Mouse (Mus musculus) T-cell, adult 2 months (primary cell): ENCODE results near the gene Celf2.

Experiments used
- DNase-seq: peaks from one replicate; pipeline ENCODE4 v3.0.0; 2022; ENCODE audit warnings: low spot score

Celf2 gene

GRCm38 (mm10) chr2:7392500-7392899 lies 116.9 kb downstream of the Celf2 start:
- no peak for DNase-seq

- DNase-seq, result no peak
These were observed 120.1 kb downstream of the Celf2 start for GRCm38 (mm10) chr2:7389264-7389663.

DNA sequence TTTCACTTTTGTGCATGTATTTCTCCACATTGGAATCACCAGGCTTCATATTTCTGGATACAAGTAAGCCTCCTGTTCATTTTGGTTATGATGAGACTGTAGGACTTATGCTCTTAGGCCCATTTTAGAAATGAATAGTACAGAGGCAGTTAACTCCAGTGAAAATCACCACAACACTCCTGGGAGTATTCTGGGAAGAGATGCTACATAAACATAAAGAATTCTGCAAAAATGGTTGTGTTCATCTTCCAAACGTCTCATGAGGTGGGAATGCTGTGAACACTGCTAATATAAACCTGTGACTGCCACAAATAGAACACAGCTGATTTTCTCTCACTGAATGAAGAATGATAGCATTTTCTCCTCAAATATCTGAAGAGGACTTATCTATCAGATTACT lies 130.6 kb downstream of the Celf2 start:
- no peak for DNase-seq

DNA sequence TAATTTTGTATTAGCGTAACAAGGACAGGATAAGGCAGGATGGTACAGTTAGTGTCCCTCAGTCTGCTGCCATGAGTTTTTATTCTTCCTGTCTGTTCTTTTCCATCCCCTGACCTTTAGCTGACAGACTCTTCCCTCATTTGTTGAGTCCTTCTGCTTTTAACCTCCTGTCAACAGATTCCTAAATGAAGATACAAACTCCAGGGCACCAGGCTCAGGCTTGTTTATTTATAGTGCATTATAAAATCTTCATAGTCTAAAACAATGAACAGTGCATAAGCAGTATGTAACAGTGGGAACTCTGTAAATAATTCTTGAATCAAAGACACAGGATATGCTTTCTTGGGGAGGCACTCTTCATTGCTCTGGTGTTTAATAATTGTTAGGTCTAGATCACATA lies 131.5 kb downstream of the Celf2 start:
- DNase-seq, result no peak

GRCm38 (mm10) chr2:7367738-7368137 lies 141.6 kb downstream of the Celf2 start:
- no peak for DNase-seq

GRCm38 (mm10) chr2:7359557-7359956 lies 149.8 kb downstream of the Celf2 start:
- no peak for DNase-seq

DNA sequence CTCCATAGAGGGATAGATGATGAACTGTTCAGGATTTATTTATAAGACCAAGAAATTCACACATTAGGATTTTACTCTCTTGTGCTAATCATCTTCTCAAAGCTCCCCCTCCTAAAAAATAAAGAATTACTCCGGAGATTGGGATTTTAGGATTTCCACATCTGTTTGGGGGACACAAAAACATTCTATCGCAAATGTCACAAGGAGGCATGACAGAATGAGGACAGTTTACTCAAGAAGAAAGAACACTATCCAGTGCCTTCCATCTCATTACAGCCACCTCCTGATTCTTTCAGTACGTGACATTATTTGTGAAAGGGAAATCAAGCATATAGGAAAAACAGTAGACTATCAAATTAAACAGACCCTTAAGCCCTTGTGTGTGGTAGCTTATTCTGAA lies 150.5 kb downstream of the Celf2 start:
- no peak for DNase-seq

- no peak for DNase-seq
These were observed 158.1 kb downstream of the Celf2 start for GRCm38 (mm10) chr2:7351234-7351633.

DNA sequence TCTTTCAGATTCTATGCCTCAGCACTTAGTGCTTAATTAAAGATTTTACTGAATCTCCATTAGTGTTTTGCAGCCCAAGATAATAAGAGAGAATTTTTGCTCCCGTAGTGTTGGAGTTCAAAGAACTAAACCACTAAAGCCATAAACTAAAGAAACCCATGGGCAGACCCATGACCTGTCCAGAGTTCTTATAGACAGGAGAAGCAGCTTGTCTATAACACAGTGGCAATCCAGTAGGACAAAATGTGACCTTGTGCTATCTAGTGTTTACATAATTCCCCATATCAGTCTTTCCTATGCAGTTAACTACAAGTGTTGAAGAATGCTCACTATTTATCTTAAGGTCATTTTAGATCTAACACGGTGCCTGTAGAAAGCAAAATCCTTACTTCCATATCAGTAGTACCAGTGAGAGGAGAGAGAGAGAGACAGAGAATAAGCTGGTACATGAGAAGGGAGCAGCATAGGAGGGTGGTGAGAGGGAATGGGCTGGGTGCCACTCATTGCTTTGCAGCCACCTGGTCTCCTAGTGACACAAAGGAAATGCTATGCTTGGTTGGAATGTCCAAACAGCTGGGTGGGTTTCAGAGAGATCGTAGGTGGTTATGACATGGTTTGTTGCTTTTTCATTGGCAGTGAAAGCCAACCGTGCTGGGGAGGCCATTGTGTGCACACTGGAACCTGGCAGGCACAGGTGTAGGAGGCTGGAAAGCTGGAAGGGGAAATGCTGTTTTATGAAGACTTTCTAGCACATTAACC lies 162.5 kb downstream of the Celf2 start:
- DNase-seq, result no peak

DNA sequence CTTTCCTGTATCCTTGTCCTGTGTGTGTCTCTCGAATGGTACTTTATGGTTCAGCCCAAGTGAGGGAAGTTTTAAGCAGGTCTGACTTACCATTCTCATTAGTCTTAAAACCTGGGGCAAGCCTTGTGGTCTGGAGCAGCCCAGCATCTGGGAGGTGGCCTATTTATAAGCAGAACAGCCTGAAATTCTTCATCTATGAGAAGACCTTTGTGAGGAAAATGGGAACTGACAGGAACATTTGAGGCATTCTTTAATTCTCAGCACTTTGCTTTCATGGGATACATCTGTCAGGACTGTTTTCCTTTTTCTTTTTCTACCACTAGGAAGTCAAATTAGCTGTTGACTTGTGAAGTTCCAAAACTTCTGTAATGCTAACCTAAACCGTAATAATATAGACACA lies 164.4 kb downstream of the Celf2 start:
- no peak for DNase-seq

DNA sequence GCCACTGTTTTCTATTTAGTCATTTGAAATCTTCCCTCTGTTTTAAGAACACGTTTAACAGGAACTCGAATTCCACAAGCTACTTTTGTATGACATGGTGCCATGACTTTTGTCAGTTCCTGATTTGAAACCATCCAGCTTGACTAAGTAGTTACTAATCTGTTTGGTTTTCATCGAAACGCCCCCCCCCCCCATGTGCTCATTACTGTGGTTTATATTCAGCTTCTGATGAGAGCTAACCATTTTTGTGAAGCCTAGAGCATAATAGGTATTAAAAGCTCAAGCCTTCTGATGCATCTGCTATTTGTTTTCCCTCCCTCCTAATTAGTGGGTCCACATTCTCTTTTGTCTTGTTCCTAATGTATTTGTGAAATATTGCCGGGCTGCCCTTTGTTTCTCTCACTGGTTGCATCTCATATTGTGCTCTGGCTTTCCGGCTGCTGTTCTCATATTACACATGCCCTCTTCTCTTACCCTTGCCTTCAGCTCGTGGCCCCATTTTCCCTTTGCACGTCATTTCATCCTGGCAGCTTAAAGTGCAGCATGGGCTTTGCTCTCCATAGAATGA lies 166.4 kb downstream of the Celf2 start:
- no peak for DNase-seq

GRCm38 (mm10) chr2:7334846-7335245 lies 174.5 kb downstream of the Celf2 start:
- no peak for DNase-seq

- DNase-seq, result no peak
These were observed 181.1 kb downstream of the Celf2 start for GRCm38 (mm10) chr2:7328018-7328899.

GRCm38 (mm10) chr2:7319760-7320159 lies 189.6 kb downstream of the Celf2 start:
- no peak for DNase-seq

GRCm38 (mm10) chr2:7311776-7312175 lies 197.6 kb downstream of the Celf2 start:
- no peak for DNase-seq

DNA sequence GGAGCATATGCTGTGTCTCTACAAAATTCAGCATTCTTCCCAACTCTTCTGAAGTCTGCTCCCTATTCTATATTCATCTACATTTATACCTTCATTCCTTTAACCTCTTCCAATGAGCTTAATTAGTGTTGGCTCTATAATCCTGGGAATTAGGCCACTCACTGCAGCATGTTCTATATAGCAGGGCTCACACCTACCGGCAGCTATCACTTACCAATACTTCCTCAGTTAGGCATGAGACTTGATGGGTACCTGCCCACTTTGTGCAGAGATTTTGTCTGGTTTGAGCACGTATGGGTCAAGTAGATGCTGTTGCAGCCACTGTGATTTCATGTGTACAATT lies 198.6 kb downstream of the Celf2 start:
- no peak for DNase-seq

DNA sequence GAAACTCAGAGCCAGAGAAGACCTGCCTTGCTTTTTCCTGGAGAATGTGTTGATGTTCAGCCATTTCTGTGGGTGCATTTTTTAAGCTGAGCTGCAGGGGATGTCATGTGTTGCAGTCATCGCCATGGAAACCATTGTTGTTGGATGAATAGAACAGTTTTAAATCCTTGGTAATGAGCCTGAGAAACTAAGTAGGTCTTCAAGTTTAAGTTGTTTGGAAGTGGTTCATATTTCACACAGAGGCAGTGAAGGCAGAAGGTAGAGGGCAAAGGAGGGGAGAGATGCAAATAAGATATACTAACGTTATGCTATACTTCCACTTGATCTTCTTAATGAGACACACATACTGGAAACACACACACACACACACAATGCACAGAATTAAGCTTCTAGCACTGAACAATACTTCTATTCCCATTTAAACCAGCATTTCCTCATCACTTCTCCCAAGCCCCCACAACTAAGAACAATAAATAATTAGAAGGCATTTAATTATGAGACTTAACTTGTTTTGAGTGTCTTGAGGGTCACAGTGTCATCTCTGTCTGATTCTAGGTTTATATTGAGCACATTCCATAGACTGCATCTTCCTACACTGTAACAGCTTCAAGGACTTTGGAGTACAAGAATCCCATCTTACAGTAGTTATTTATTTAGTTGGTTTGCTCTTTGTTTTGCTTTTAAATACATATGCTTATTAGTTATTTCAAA lies 199.1 kb downstream of the Celf2 start:
- no peak for DNase-seq

DNA sequence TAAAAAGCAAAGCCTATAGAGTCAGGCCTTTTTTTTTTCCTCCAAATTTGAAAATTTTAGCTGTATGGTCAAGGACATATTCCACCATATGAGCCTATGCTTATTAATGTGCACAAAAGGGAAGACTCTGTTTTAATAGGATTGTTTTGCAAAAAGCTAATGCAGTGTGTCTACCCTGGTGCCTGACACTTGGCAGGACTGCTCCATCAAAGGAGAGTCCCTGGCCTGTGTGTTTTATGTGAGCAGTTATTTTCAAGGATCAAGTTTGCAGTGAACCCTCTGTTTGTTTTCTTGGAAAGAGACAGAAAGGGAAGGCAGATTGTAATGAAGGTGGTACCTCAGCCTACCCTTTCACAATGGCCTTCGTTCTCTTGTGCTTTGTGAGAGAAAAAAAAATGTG lies 200.0 kb downstream of the Celf2 start:
- no peak for DNase-seq

DNA sequence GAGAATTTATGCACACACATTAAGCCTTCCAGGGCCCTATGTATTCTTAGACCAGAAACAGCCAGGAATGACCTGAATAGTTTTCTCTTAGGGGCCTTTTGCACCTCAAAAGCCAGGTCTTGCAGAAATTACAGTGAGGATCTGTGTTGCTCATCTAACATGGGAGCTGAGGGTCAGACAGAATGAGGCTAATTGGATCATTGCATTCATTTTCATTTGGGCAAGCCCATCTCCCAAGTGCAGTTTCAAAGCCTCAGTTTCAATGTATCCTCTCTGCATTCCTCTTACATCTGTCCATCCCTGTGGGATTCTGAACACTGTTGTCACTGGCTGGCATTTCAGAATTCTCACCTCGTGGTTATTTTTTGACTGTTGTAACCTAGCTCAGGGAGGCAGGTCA lies 200.6 kb downstream of the Celf2 start:
- no peak for DNase-seq

DNA sequence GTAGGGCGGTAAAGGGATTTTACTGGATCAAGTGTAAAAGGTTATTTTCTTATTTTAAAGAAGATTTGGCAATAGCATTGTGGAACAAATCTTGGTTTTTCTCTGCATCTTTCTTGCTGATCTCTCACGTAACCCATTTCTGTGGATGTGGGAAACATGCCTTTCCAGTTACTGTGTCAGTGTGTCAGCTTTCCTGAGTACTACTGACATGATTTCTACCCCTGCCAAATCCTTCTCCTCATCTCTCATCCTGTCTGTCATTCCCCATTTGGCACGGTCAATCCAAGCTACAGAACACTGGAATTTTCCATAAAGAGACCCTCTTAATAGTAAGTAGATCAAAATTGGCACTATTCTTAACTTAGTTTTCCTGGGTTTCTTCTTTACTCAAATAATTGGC lies 221.9 kb downstream of the Celf2 start:
- no peak for DNase-seq

DNA sequence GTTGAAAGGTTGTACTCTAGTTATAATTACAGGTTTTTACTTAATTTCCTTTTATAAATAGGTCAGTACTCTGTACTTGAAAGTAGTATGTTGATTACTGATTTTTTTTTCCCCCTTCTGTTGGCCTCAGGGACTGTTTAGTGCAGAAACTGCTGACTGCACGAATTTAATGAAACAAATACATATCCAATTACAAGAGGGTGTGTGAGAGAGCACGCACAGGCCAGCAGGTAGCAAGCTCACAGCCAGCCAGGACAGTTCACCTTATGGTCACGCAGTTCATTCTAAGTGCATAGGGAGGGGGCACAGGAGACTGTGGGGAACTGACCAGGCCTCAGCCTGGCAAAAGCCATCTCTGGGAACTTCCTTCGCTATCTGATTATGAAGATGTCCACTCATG lies 236.1 kb downstream of the Celf2 start:
- DNase-seq, result no peak

GRCm38 (mm10) chr2:7270051-7270450 lies 239.3 kb downstream of the Celf2 start:
- DNase-seq, result peak; percentile 77

- DNase-seq, result no peak
These were observed 242.2 kb downstream of the Celf2 start for GRCm38 (mm10) chr2:7267166-7267565.
